Mouse (Mus musculus): ENCODE measurements at regions not wholly inside any gene's neighbourhood (a gene's known extent, or its start where the extent isn't known, plus 50 kb on each side); places are given as distances from the start of the nearest gene placed in this dataset.

DNA sequence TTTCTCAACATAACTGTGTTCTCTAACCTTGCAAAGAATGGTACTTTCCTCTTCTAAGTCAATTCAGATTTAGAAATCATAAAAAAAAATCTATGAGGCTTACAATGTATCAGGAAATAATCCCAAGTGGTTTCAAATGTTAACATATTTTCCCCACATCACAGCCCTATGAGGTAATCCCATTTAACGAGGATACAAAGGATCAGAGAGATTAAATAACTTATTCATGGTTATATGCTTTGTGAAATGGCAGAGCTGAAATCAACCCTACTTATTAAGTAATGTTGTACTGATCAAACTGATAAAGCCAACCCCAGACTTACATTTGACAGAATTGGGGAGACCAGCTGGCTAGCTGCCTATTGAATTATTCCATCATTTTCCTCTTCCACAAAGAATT, 614.4 kb downstream of the Ntrk3 start:
- Histone ChIP-seq H3K36me3 (no peaks in the 10 kb centered on the region), H3K4me3 (no peak overlapping the region), H3K27ac (no peak overlapping the region), H3K9me3 (replicated peaks) (no peaks in the 10 kb centered on the region), H3K27me3 (ENCODE audit: low read depth, poor library complexity, severe bottlenecking) (no peaks in the 10 kb centered on the region), H3K4me1 (no peaks in the 10 kb centered on the region; the same call in 1 of the 2 replicates)
- WGBS = 88% methylated on average over 1 of the region's 1 CpGs
- DNase-seq (ENCODE audit: low spot score) = no peak

DNA sequence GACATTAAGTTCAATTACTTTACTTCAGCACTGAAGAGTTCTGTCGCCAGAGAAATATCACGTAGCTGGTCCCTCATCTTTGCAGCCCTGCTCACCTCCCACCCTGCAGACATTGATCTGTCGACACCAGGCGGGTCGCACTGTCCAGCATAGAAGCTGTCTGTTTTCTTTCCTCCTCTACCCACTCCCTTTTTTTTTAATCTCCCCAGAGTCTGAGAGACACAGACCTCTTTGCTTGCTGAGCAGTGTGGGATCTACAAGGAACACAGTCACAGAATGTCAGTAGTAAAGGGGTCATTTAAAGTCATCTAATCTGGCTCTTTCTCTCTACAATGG, 616.7 kb downstream of the Ntrk3 start:
- Histone ChIP-seq H3K9me3 (replicated peaks) (no peaks in the 10 kb centered on the region), H3K4me1 (no peaks in the 10 kb centered on the region; the same call in 1 of the 2 replicates)
- WGBS = 28% methylated on average over 5 of the region's 5 CpGs

DNA sequence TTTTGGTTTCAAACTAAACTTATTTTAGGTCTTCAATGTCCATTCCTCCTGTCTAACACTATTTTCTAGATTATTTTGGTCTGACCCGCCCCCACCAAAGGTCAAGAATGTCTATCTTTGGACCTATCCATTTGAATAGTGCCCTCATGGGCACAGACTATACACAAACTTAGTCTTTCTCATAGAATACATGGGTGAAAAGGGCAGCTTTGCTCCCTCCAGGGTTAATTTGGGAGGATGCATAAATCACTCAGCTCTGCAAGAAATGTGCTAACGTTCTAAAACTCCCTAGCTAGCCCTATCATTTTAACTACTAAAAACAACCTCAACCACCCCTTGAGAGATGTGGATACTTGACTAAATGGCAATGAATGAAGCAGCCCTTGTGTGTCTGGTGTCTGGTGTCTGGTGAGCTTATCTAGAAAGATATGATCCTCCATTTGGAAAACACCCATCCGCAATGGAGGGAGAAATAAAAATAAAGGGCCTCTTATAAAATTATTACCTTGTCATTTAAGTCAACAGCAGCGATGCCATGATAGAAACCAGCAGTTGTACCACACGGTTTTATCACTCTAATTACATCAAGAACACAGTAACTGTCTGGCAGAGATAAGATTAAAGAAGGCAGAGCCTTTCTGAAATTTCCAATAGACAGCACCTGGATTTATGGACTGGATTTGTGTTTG, 617.2 kb downstream of the Ntrk3 start:
- Histone ChIP-seq H3K27me3 (ENCODE audit: low read depth, poor library complexity, severe bottlenecking) (no peaks in the 10 kb centered on the region), H3K27ac (no peak overlapping the region), H3K36me3 (no peaks in the 10 kb centered on the region), H3K4me1 (no peaks in the 10 kb centered on the region; the same call in 1 of the 2 replicates), H3K4me3 (no peak overlapping the region), H3K9me3 (replicated peaks) (no peaks in the 10 kb centered on the region)
- no peak for DNase-seq (ENCODE audit: low spot score)
- 45% methylated on average over 5 of the region's 5 CpGs for WGBS

More for the DNA sequence above, 616.7 kb downstream of the Ntrk3 start:
- no peaks in the 10 kb centered on the region for H3K27me3 ChIP-seq (ENCODE audit: low read depth, poor library complexity, severe bottlenecking)
- H3K4me3 ChIP-seq = no peak overlapping the region
- DNase-seq (ENCODE audit: low spot score) = no peak
- no peak overlapping the region for H3K27ac ChIP-seq
- H3K36me3 ChIP-seq = no peaks in the 10 kb centered on the region

DNA sequence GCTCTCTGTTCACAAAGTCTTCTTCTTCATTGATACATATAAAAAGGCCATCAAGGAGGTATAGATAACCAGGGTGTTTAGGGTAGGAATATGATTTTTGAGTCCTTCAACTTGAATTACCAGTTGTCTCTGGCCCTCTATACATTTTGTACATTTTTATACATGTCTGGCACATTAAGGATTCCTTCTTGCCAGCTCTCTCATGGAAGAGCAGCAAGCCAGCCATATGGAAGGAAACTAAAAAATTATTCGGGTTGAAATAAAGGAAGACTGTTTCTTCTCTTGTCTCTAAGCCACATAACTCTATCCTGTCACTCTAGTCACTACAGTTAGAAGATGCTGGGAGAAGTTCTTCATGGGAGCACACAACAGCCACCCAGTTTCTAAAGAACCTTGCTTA, 618.0 kb downstream of the Ntrk3 start:
- Histone ChIP-seq H3K4me3 (no peak overlapping the region), H3K9me3 (replicated peaks) (no peaks in the 10 kb centered on the region), H3K27ac (no peak overlapping the region), H3K27me3 (ENCODE audit: low read depth, poor library complexity, severe bottlenecking) (no peaks in the 10 kb centered on the region), H3K4me1 (no peaks in the 10 kb centered on the region; the same call in 1 of the 2 replicates), H3K36me3 (no peaks in the 10 kb centered on the region)
- 91% methylated on average over 1 of the region's 1 CpGs for WGBS
- DNase-seq (ENCODE audit: low spot score) = no peak

DNA sequence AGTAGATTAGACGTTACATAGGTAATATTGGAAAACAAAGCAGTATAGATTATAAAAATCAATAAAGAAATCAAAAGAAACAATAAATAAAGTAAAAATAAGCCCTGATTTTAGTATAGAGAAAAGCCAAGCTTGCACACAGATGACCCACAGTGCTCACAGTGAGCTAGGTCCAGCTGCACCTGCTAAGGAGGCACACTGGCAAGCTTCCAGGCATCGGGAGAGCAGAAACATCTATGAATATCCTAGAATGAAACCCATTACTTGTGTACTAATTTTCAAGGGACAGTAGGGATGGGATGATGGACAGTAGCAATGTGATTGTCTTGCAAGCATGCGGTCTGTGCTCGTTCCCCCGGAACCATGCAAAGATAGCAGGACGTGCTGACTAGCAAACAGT, 626.5 kb downstream of the Ntrk3 start:
- Histone ChIP-seq H3K36me3 (no peaks in the 10 kb centered on the region), H3K27me3 (ENCODE audit: low read depth, poor library complexity, severe bottlenecking) (no peaks in the 10 kb centered on the region)

DNA sequence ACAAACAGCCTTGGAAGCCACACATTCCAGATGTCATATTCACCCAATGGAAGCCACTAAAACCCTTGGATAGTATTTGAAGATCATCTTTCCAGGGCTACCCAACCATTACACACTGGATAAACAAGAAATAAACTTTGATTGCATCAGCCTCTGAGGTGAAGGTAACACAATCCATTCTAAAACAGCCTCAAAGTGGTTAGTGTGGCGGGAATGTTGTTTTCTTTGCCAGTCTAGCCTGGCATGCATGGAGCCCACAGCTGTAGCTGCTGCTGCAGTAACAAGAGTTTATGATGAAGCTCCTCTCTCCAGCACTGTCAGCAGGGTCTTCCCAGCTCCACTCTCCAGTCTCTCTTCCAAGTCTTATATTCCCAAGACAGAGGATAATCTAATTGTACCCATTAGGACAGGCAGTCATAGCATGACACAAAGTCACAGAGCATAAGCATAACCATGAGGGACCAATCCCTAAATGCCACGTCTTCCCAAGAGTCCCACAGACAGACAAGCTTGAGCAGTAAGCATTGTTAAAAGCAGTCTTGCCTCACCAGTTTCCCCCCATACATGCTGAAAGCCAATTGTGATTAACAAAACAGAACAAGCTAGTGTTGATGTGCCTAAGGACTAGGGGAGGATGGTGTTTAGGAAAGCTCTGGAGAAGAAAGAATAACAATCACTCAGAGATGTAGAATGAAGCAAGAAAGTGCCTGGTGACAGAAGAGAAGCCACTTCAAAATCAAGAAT, 634.1 kb downstream of the Ntrk3 start:
- 72% methylated on average over 2 of the region's 2 CpGs for WGBS
- no peaks in the 10 kb centered on the region for H3K4me1 ChIP-seq
- no peak for DNase-seq (ENCODE audit: low spot score)

More for the DNA sequence above, 626.5 kb downstream of the Ntrk3 start:
- WGBS = 91% methylated on average over 6 of the region's 6 CpGs
- H3K27ac ChIP-seq = no peak overlapping the region
- no peaks in the 10 kb centered on the region for H3K4me1 ChIP-seq
- no peak overlapping the region for H3K4me3 ChIP-seq
- no peaks in the 10 kb centered on the region for H3K9me3 ChIP-seq (replicated peaks)
- DNase-seq (ENCODE audit: low spot score) = no peak

DNA sequence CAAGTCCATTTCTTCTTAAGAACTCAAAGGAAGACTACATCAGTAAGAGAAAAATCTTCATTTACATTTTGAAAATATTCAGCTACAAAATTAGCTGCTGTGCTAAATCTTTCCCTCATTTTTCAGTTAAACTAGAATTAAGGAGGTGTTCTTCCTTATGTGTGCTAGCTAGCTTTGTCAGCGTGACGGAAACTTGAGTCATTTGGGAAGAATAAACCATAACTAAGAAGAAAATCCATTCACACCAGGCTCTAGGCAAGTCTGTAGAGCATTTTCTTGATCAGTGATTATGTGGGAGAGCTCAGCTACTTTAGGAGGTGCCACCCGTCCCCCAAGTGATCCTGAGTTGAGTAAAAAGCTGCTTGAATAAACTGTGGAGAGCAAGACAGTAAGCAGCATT, 635.4 kb downstream of the Ntrk3 start:
- Histone ChIP-seq H3K27me3 (ENCODE audit: low read depth, poor library complexity, severe bottlenecking) (no peaks in the 10 kb centered on the region), H3K9me3 (replicated peaks) (no peaks in the 10 kb centered on the region), H3K36me3 (no peaks in the 10 kb centered on the region), H3K27ac (no peak overlapping the region), H3K4me1 (no peaks in the 10 kb centered on the region), H3K4me3 (no peak overlapping the region)
- DNase-seq (ENCODE audit: low spot score) = no peak
- WGBS = 90% methylated on average over 3 of the region's 3 CpGs

More for the DNA sequence above, 634.1 kb downstream of the Ntrk3 start:
- H3K9me3 ChIP-seq (replicated peaks) = no peaks in the 10 kb centered on the region
- no peaks in the 10 kb centered on the region for H3K27me3 ChIP-seq (ENCODE audit: low read depth, poor library complexity, severe bottlenecking)
- H3K4me3 ChIP-seq = no peak overlapping the region
- no peak overlapping the region for H3K27ac ChIP-seq
- no peaks in the 10 kb centered on the region for H3K36me3 ChIP-seq

DNA sequence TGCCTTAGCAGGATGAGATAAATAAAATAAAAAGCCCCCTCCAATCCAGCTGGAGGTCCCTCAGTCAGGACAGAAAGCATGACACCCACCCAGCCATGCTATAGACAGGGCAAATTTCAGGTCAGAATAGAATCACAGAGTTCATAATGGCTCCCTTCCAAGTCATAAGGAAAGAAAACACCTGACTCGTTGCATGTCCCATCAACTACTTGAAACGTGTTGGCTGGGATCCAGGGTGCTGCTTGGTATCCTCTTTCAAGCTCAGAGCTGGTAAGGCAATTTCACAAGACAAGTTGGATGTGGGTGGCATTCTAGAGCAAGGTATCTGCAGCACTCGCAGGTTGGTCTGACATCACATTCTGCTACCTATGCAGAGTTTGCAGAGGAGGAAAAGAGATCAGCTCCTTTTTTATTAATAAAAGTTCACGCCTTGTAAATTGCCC, 651.2 kb downstream of the Ntrk3 start:
- H3K27me3 ChIP-seq (ENCODE audit: low read depth, poor library complexity, severe bottlenecking) = no peaks in the 10 kb centered on the region
- no peak overlapping the region for H3K4me3 ChIP-seq
- peaks cover 4% of the 10 kb centered on the region; the same call in 1 of the 2 replicates for H3K4me1 ChIP-seq
- H3K36me3 ChIP-seq = no peaks in the 10 kb centered on the region
- DNase-seq (ENCODE audit: low spot score) = no peak
- H3K9me3 ChIP-seq (replicated peaks) = no peaks in the 10 kb centered on the region
- H3K27ac ChIP-seq = no peak overlapping the region
- WGBS = 76% methylated on average over 4 of the region's 4 CpGs

DNA sequence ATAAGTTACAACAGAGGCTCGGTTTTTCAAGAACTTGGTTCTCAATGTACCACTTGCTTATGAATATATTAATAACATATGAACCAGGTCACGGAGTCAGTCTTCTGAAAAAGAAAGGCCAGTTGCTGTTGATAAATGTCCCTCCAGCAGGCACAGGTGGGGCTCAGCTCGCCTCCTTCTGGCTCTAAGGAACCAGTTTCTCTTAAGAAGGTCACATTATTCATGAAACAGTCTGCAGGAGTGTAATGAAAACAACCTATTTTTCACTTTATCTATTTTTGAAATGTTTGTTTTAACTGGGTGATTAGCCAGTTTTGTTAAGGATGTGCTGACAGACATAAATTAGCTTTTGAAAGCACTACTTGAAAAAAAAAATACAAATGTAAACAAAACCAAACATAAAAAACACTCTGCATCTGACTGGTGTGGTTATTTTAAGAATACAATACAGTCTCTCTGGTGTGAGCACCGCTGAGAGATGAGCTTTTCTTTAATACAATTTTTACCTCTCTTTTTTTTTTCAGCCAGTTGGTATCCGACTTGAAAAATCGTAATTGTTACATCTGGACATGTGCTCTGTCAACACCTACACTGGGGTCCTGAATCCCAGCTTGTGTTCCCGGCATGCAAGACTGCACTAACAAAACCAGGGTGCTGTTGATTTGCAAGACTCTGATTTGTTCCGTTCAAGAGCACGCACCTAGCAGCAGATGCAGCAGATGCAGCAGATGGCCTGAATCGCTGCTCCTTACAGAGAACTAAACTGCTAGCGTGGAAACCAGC, 651.8 kb downstream of the Ntrk3 start:
- H3K27me3 ChIP-seq (ENCODE audit: low read depth, poor library complexity, severe bottlenecking) = no peaks in the 10 kb centered on the region
- WGBS = 57% methylated on average over 11 of the region's 11 CpGs
- no peak overlapping the region for H3K4me3 ChIP-seq
- no peaks in the 10 kb centered on the region for H3K9me3 ChIP-seq (replicated peaks)
- no peak overlapping the region for H3K27ac ChIP-seq
- no peaks in the 10 kb centered on the region for H3K36me3 ChIP-seq
- peaks cover 4% of the 10 kb centered on the region; the same call in 1 of the 2 replicates for H3K4me1 ChIP-seq
- no peak for DNase-seq (ENCODE audit: low spot score)

DNA sequence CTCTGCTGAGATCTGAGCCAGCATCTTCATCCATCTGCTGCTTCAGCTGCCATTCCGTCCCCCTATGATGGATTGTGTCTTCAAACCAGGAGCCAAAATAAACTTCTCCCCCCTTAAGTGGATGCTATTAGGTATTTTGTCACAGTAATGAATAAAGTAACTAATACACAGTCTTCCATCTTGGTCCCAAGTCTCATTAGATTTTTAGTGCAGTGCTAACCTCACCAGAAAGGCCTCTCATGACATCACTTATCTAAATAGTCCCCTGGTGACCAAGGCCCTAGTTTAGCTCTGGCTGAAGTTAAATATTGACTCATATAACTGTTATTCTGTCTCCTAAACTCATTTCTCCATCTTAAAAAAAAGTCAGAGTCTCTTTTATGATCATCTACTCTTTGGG, 658.1 kb downstream of the Ntrk3 start:
- no peak for DNase-seq (ENCODE audit: low spot score)
- no peak overlapping the region for H3K4me3 ChIP-seq
- no peaks in the 10 kb centered on the region for H3K36me3 ChIP-seq
- H3K4me1 ChIP-seq = no peaks in the 10 kb centered on the region
- H3K9me3 ChIP-seq (replicated peaks) = no peaks in the 10 kb centered on the region
- 65% methylated on average over 1 of the region's 1 CpGs for WGBS
- no peak overlapping the region for H3K27ac ChIP-seq
- no peaks in the 10 kb centered on the region for H3K27me3 ChIP-seq (ENCODE audit: low read depth, poor library complexity, severe bottlenecking)

DNA sequence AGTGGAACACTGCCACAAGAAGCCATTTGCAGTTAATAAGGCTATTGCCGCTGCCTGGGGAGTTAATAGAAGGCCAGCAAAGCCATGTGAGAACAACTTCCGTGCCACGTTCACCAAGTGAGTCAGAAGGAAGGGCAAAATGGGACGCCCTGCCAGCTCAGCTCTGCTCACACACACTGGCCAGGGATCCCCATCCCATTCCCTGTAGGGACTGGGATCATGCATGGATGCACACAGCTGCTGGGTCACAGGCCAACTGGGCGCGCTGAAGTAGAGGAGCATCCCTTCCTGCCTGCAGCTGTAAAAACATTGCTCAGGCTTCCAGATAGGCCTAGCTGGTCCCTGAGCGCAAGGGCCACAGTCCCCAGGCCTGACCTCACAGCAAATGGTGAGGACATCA, 666.7 kb downstream of the Ntrk3 start:
- no peaks in the 10 kb centered on the region for H3K4me1 ChIP-seq
- H3K4me3 ChIP-seq = no peak overlapping the region
- no peaks in the 10 kb centered on the region for H3K9me3 ChIP-seq (replicated peaks)
- 76% methylated on average over 7 of the region's 7 CpGs for WGBS
- H3K36me3 ChIP-seq = no peaks in the 10 kb centered on the region
- H3K27me3 ChIP-seq (ENCODE audit: low read depth, poor library complexity, severe bottlenecking) = no peaks in the 10 kb centered on the region
- DNase-seq (ENCODE audit: low spot score) = no peak
- H3K27ac ChIP-seq = no peak overlapping the region

DNA sequence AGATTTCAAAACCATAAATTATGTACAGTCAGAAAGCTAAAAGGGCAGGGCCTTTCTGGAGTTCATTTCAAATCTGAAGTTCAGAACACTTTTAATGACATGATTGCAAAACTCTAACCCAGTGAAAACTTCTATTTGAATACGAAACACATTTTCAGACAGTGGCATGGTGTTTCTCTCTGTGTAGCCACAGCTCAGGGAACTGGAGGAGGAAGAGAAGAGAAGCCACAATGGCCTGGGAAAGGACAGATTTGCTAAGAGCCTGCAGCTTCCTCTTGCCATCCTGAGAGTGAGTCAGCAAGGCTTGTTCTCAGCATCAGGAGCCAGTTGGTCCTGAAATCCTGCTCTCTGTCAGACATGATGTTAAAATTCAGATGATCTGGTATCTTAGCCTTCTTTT, 676.2 kb downstream of the Ntrk3 start:
- Histone ChIP-seq H3K4me1 (no peaks in the 10 kb centered on the region), H3K9me3 (replicated peaks) (no peaks in the 10 kb centered on the region), H3K36me3 (no peaks in the 10 kb centered on the region), H3K27me3 (ENCODE audit: low read depth, poor library complexity, severe bottlenecking) (no peaks in the 10 kb centered on the region), H3K27ac (no peak overlapping the region), H3K4me3 (no peak overlapping the region)
- WGBS = 88% methylated on average over 1 of the region's 1 CpGs
- DNase-seq (ENCODE audit: low spot score) = no peak

DNA sequence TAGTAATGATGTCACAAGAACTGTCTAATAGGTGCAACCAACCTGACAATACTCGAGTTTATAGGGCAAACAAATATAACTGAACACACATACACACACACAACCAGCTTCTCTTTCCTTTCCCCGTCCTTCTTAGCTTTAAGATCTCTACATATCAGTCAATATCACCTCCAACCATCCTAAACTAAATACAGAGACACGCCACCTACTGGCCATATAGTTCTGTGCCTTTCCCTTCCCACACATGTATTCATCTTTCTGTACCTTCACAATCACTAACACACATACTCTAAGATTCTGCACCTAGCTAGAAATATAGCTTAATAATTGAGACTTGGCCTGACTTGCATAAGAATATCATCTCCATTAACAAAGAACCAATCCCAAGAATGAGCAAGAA, 688.2 kb downstream of the Ntrk3 start:
- Histone ChIP-seq H3K27me3 (ENCODE audit: low read depth, poor library complexity, severe bottlenecking) (no peaks in the 10 kb centered on the region), H3K36me3 (no peaks in the 10 kb centered on the region)
- WGBS = 56% methylated on average over 3 of the region's 3 CpGs

More for the DNA sequence above, 688.2 kb downstream of the Ntrk3 start:
- no peak for DNase-seq (ENCODE audit: low spot score)
- Histone ChIP-seq H3K9me3 (replicated peaks) (no peaks in the 10 kb centered on the region), H3K4me3 (no peak overlapping the region), H3K27ac (no peak overlapping the region), H3K4me1 (no peaks in the 10 kb centered on the region)
